In genomic region chr6:52861928-52862327, GRCm38 (mm10) we compare ENCODE assay signal across 9 mouse cellular contexts.
DNase-seq lines count a peak whose midpoint lies in the region; ATAC-seq and TF ChIP-seq lines count a peak whose summit lies in the region.
"Had no signal": no experiment of that assay in that cellular context is flagged by ENCODE, and none has a peak within 500 bp of the region (broad histone marks: within the 10 kb centered on the region; RNA-seq: fewer than 3 reads in every experiment).

No protein-coding gene starts in this region.

- no peak for TF ChIP-seq CTCF in lung, postnatal 0 days (IDR thresholded peaks at IDR 0.05)
- no peak for TF ChIP-seq CTCF in liver, postnatal 0 days (IDR thresholded peaks at IDR 0.05; ENCODE audit: low read depth)

- no peak for TF ChIP-seq EP300 in lung, postnatal 0 days (IDR thresholded peaks at IDR 0.05)
- TF ChIP-seq EP300 in liver, postnatal 0 days (IDR thresholded peaks at IDR 0.05; ENCODE audit: low read depth) = no peak

- peak; percentile 49 for ATAC-seq in lung, postnatal 0 days
- peak; percentile 77 for ATAC-seq in stomach, embryonic 16.5 days (ENCODE audit: insufficient read depth, low FRiP score)
- ATAC-seq in liver, postnatal 0 days = no peak

- H3K4me3 ChIP-seq in lung, postnatal 0 days (ENCODE audit: low read depth, low read length) = no peak overlapping the region
- no peak overlapping the region for H3K4me3 ChIP-seq in stomach, embryonic 16.5 days (replicated peaks; ENCODE audit: low read length)
- no peak overlapping the region for H3K4me3 ChIP-seq in liver, postnatal 0 days (ENCODE audit: low read depth, low read length)
- H3K4me3 ChIP-seq: myocyte had no signal

- H3K9ac ChIP-seq in lung, postnatal 0 days (replicated peaks; ENCODE audit: low read depth) = no peak overlapping the region
- no peak overlapping the region for H3K9ac ChIP-seq in stomach, embryonic 16.5 days (ENCODE audit: low read length)
- no peak overlapping the region for H3K9ac ChIP-seq in liver, postnatal 0 days (replicated peaks)

- H3K9me3 ChIP-seq in lung, postnatal 0 days (ENCODE audit: low read length) = no peaks in the 10 kb centered on the region
- no peaks in the 10 kb centered on the region for H3K9me3 ChIP-seq in stomach, embryonic 16.5 days (replicated peaks; ENCODE audit: control insufficient read depth, low read length)
- no peaks in the 10 kb centered on the region for H3K9me3 ChIP-seq in liver, postnatal 0 days (ENCODE audit: low read length)

- no peaks in the 10 kb centered on the region for H3K27me3 ChIP-seq in lung, postnatal 0 days (replicated peaks; ENCODE audit: insufficient read depth, low read length)
- no peaks in the 10 kb centered on the region for H3K27me3 ChIP-seq in stomach, embryonic 16.5 days (ENCODE audit: control insufficient read depth, insufficient read depth, low read length)
- H3K27me3 ChIP-seq in liver, postnatal 0 days (ENCODE audit: insufficient read depth, low read length) = no peaks in the 10 kb centered on the region

- 0 out of 2 replicates have a peak overlapping the region, but pooled peaks have one; percentile 0 for H3K27ac ChIP-seq in lung, postnatal 0 days (ENCODE audit: low read length)
- peak overlapping the region; percentile 79 for H3K27ac ChIP-seq in stomach, embryonic 16.5 days (ENCODE audit: low read length)
- no peak overlapping the region for H3K27ac ChIP-seq in liver, postnatal 0 days (ENCODE audit: low read depth)

- 47% methylated on average over 7 of the region's 7 CpGs for WGBS in lung, postnatal 0 days
- WGBS in stomach, embryonic 16.5 days = 33% methylated on average over 7 of the region's 7 CpGs
- WGBS in liver, postnatal 0 days (ENCODE audit: insufficient replicate concordance) = 68% methylated on average over 7 of the region's 7 CpGs

- H3K36me3 ChIP-seq in lung, postnatal 0 days (ENCODE audit: insufficient read depth, low read length) = no peaks in the 10 kb centered on the region
- no peaks in the 10 kb centered on the region for H3K36me3 ChIP-seq in stomach, embryonic 16.5 days (ENCODE audit: control insufficient read depth, insufficient read depth, low read length)
- no peaks in the 10 kb centered on the region for H3K36me3 ChIP-seq in liver, postnatal 0 days (replicated peaks; ENCODE audit: insufficient read depth, low read length)

- H3K4me1 ChIP-seq in lung, postnatal 0 days (ENCODE audit: insufficient read depth, low read depth, low read length) = no peaks in the 10 kb centered on the region
- H3K4me1 ChIP-seq in stomach, embryonic 16.5 days (ENCODE audit: control insufficient read depth, insufficient read depth, low read length) = peaks cover 17% of the 10 kb centered on the region
- no peaks in the 10 kb centered on the region for H3K4me1 ChIP-seq in liver, postnatal 0 days (ENCODE audit: insufficient read depth)

- DNase-seq in lung, postnatal 0 days (ENCODE audit: low spot score) = peak; percentile 66
- no peak for DNase-seq in lung, postnatal 25 days (ENCODE audit: low spot score)
- peak; percentile 46 to 74 for DNase-seq in gastrocnemius, adult 8-10 months (ENCODE audit: low spot score in 2 of 2)
- peak; percentile 57 for DNase-seq in heart, postnatal 4 days
- no peak for DNase-seq in liver, postnatal 0 days
- no peak for DNase-seq in cerebellum, adult 8-10 months
- DNase-seq: thymus, postnatal 36 days had no signal

- H3K4me2 ChIP-seq in lung, postnatal 0 days (replicated peaks; ENCODE audit: low read depth, low read length) = no peak overlapping the region
- H3K4me2 ChIP-seq in stomach, embryonic 16.5 days (ENCODE audit: low read depth, low read length) = no peak overlapping the region
- H3K4me2 ChIP-seq in liver, postnatal 0 days (ENCODE audit: low read depth, low read length) = no peak overlapping the region

Comparison
In these comparisons a context has a peak if more than half of its experiments do, and no peak if none do; other contexts are left out.
1. DNase-seq: peak in lung, postnatal 0 days (single experiment), gastrocnemius, adult 8-10 months (2 of 2) and heart, postnatal 4 days (single experiment); none in lung, postnatal 25 days (single experiment), liver, postnatal 0 days (single experiment) and cerebellum, adult 8-10 months (single experiment).